Mouse (Mus musculus) ES-Bruce4 (cell line): ENCODE measurements around the gene Gm21981. TPM values are rescaled to one million over a fixed set of nuclear protein-coding genes. Genes with fewer than 3 reads are reported as not detected.

Source experiments
- H3K27ac ChIP-seq: 2 replicates; pipeline ENCODE4 v1.5.1; 2012; ENCODE audit warnings: low read length, inconsistent platforms; ENCODE audit not compliant: insufficient read depth
- H3K27me3 ChIP-seq: 2 replicates; pipeline ENCODE4 v1.6.1; 2012; ENCODE audit warnings: mild to moderate bottlenecking, low read length, inconsistent platforms; ENCODE audit not compliant: control insufficient read depth, poor library complexity, insufficient read depth, severe bottlenecking
- H3K36me3 ChIP-seq: 2 replicates; pipeline ENCODE4 v1.6.1; 2012; ENCODE audit warnings: inconsistent platforms, mild to moderate bottlenecking, low read length, moderate library complexity; ENCODE audit not compliant: control insufficient read depth, poor library complexity, insufficient read depth, severe bottlenecking
- H3K4me1 ChIP-seq: one replicate; pipeline ENCODE4 v1.8.1; 2011; ENCODE audit warnings: low read length; ENCODE audit not compliant: control insufficient read depth, insufficient read depth
- H3K4me3 ChIP-seq: 2 replicates; pipeline ENCODE4 v1.5.1; 2011; ENCODE audit warnings: low read depth, mild to moderate bottlenecking, low read length
- H3K9ac ChIP-seq: 2 replicates; pipeline ENCODE4 v1.6.1; 2012; ENCODE audit warnings: low read depth, mild to moderate bottlenecking, inconsistent platforms; ENCODE audit not compliant: poor library complexity, severe bottlenecking
- H3K9me3 ChIP-seq: replicated peaks from 2 replicates; pipeline ENCODE4 v1.6.1; 2012; ENCODE audit warnings: mild to moderate bottlenecking, low read length, inconsistent platforms; ENCODE audit not compliant: control insufficient read depth, poor library complexity, insufficient read depth, severe bottlenecking
- CTCF ChIP-seq: IDR thresholded peaks from one replicate; pipeline ENCODE4 v1.8.1; 2011; ENCODE audit warnings: low read depth, low read length
- EP300 ChIP-seq: IDR thresholded peaks from 2 replicates; pipeline ENCODE4 v1.6.1; 2011; ENCODE audit warnings: low read depth, low read length; ENCODE audit not compliant: insufficient read depth
- POLR2A ChIP-seq: IDR thresholded peaks from one replicate; pipeline ENCODE4 v1.8.1; 2011; ENCODE audit warnings: low read length; ENCODE audit not compliant: insufficient read depth
- polyA plus RNA-seq: library from polyadenylated mRNA; stranded (reverse); fragments of >200 nt; gene quantifications from 2 replicates; pipeline ENCODE4 v1.2.4, GENCODE M21; 2011; ENCODE audit warnings: low read depth; ENCODE audit not compliant: missing spikeins, insufficient read depth, insufficient read length

Gene Gm21981
- polyA plus RNA-seq, 1 experiment, result 0.24 TPM

- TF ChIP-seq EP300 (0 out of 2 replicates have a peak, but pooled peaks have one; percentile 40), CTCF (no peak)
- Histone ChIP-seq H3K9me3 (no peaks in the 10 kb centered on the region), H3K36me3 (no peaks in the 10 kb centered on the region), H3K9ac (no peak overlapping the region), H3K27me3 (no peaks in the 10 kb centered on the region), H3K4me1 (no peaks in the 10 kb centered on the region), H3K27ac (peak overlapping the region; percentile 95), H3K4me3 (no peak overlapping the region)
These were observed 45.3 kb downstream of the Gm21981 start for GRCm38 (mm10) chr17:47648966-47649365.

- H3K27me3 ChIP-seq, result no peaks in the 10 kb centered on the region
- H3K9ac ChIP-seq, result no peak overlapping the region
- no peaks in the 10 kb centered on the region for H3K36me3 ChIP-seq
- TF ChIP-seq EP300 (no peak), POLR2A (no peak), CTCF (peak; percentile 52)
- H3K4me3 ChIP-seq, result no peak overlapping the region
- H3K27ac ChIP-seq, result no peak overlapping the region
- no peaks in the 10 kb centered on the region for H3K4me1 ChIP-seq
- no peaks in the 10 kb centered on the region for H3K9me3 ChIP-seq
These were observed 47.6 kb downstream of the Gm21981 start for GRCm38 (mm10) chr17:47646683-47647082.

- Histone ChIP-seq H3K27me3 (no peaks in the 10 kb centered on the region), H3K9me3 (no peaks in the 10 kb centered on the region), H3K9ac (no peak overlapping the region), H3K4me3 (no peak overlapping the region), H3K4me1 (no peaks in the 10 kb centered on the region), H3K27ac (no peak overlapping the region), H3K36me3 (no peaks in the 10 kb centered on the region)
- TF ChIP-seq CTCF (peak; percentile 27), POLR2A (no peak)
These were observed 51.3 kb downstream of the Gm21981 start for GRCm38 (mm10) chr17:47642992-47643391.

Other genes with a start within 250 kb of the Gm21981 start
- gene Taf8, start 192.2 kb downstream of the Gm21981 start, polyA plus RNA-seq, result 45.5 and 46.6 TPM in 2 replicates
- 181 and 185 TPM in 2 replicates for gene Ccnd3, start 189.4 kb downstream of the Gm21981 start, polyA plus RNA-seq
- gene Bysl, start 83.0 kb downstream of the Gm21981 start, polyA plus RNA-seq, result 24.9 and 25.7 TPM in 2 replicates
- 26.4 and 36.9 TPM in 2 replicates for gene Med20, start 82.9 kb downstream of the Gm21981 start, polyA plus RNA-seq
- 4.5 and 11.9 TPM in 2 replicates for gene Gm20517, start 82.9 kb downstream of the Gm21981 start, polyA plus RNA-seq
- gene Usp49, start 63.8 kb downstream of the Gm21981 start, polyA plus RNA-seq, result 15.8 and 16.8 TPM in 2 replicates
- gene Tomm6, start 6.1 kb downstream of the Gm21981 start, polyA plus RNA-seq, result 221 and 231 TPM in 2 replicates
- gene Frs3, start 5.4 kb downstream of the Gm21981 start, polyA plus RNA-seq, result 14.0 and 14.5 TPM in 2 replicates
- 2.0 and 2.2 TPM in 2 replicates for gene Prickle4, start 281 bp upstream of the Gm21981 start, polyA plus RNA-seq
- gene Pgc, start 32.4 kb upstream of the Gm21981 start, polyA plus RNA-seq, result 4.9 and 5.0 TPM in 2 replicates
- gene Tfeb, start 42.6 kb upstream of the Gm21981 start, polyA plus RNA-seq, result 13.5 and 13.7 TPM in 2 replicates
- 22.3 and 27.9 TPM in 2 replicates for gene Mdfi, start 140.2 kb upstream of the Gm21981 start, polyA plus RNA-seq
- 44.2 and 52.3 TPM in 2 replicates for gene Foxp4, start 230.2 kb upstream of the Gm21981 start, polyA plus RNA-seq